Mouse (Mus musculus): Measurements from ENCODE around the gene Mapkap1. TPM values are rescaled to one million over a fixed set of nuclear protein-coding genes. Genes with fewer than 3 reads are reported as not detected.

The Mapkap1 gene
- polyA plus RNA-seq, 1 experiment, result 43.7 TPM

DNA sequence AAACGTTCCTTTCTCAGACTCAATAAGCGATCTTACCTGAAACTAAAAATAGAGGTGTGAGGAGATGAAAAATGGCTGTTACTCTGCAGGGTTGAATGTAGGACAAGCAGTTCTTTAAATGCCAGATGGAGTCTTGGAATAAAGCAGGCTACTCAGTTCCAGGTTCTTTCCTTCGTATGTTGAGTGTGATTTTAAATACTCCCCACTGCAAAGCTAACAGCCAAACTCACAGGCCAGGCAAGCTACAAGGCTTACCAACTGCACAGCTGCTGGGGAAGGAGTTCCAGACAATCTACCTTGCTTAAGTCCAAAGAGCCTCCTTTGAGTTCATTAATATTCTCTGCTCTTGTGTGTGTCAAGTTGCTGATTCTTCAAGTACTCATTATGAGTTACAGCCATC, 32.7 kb upstream of the Mapkap1 start:
- no peak for DNase-seq
- H3K4me3 ChIP-seq (replicated peaks; ENCODE audit: extremely low read depth, low read depth, low read length), result no peak overlapping the region
- no peaks in the 10 kb centered on the region for H3K4me1 ChIP-seq (ENCODE audit: control insufficient read depth, insufficient read depth, low read length)
- 48% methylated on average over 3 of the region's 3 CpGs for WGBS
- TF ChIP-seq CTCF (IDR thresholded peaks at IDR 0.05; ENCODE audit: insufficient read depth, low read length), result no peak
- TF ChIP-seq POLR2A (IDR thresholded peaks at IDR 0.05; ENCODE audit: borderline replicate concordance, extremely low read depth, low read depth, low read length), result no peak

DNA sequence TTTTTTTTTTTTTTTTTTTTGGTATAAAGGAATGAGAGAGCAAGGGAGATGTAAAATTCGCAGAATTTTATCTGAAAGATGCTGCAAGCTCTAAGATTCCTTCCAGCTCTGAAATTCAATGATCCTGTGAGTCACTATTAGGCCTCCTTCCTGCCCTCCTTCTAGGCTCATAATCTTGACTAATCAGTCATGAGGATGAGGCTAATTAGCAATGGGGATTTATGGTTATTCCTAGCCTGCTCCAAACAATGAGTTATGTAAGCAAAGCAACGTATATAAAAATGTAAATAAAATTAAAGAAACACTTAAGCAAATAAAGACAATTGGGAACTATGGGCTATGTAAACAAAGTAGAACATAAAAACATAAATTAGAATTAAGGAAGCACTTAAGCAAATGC, 32.2 kb upstream of the Mapkap1 start:
- no peak for DNase-seq

DNA sequence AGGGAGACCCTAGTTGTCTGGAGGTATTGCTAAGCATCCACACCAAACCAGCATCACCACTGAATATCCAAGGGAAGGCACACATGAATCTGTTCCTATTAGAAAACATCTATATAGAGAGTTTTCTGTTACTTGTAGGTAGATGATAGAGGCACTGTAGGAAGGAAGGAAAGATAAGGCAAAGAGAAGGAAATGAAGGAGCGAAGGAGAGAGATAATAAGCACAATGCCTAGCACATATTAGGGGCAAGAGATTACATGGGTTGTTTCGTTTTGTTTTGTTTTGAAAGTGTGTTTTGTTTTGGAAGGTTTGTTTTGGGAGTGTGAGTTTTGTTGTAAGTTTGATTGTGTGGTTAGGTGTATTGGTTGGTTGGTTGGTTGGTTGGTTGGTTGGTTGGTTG, 27.6 kb upstream of the Mapkap1 start:
- TF ChIP-seq CTCF (IDR thresholded peaks at IDR 0.05; ENCODE audit: insufficient read depth, low read length), result no peak
- TF ChIP-seq POLR2A (IDR thresholded peaks at IDR 0.05; ENCODE audit: borderline replicate concordance, extremely low read depth, low read depth, low read length), result no peak
- WGBS, result 96% methylated on average over 2 of the region's 2 CpGs
- Histone ChIP-seq H3K4me3 (replicated peaks; ENCODE audit: extremely low read depth, low read depth, low read length) (no peak overlapping the region), H3K4me1 (ENCODE audit: control insufficient read depth, insufficient read depth, low read length) (no peaks in the 10 kb centered on the region)
- no peak for DNase-seq

More for the DNA sequence above, 32.2 kb upstream of the Mapkap1 start:
- H3K4me3 ChIP-seq (replicated peaks; ENCODE audit: extremely low read depth, low read depth, low read length), result no peak overlapping the region
- no peaks in the 10 kb centered on the region for H3K4me1 ChIP-seq (ENCODE audit: control insufficient read depth, insufficient read depth, low read length)
- WGBS, result 76% methylated on average over 2 of the region's 2 CpGs
- TF ChIP-seq POLR2A (IDR thresholded peaks at IDR 0.05; ENCODE audit: borderline replicate concordance, extremely low read depth, low read depth, low read length) (no peak), CTCF (IDR thresholded peaks at IDR 0.05; ENCODE audit: insufficient read depth, low read length) (no peak)

DNA sequence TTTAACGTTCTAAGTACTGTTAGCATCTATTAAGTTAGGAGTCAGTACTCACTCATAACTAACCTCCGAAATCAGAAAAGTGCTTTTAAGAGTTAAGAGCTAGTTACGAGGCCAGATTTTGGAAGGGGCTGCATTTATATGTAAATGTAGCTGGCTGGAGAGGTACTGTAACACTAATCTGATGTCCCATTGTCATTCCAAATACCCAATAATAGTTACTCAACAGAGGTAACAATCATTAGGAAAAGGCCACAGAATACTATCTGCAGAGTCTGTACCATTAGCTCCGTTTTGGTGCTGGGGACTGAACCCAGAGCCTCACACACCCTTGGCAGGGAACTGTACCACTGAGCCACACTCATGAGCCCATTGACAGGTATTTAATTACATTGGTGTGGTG, 7.0 kb upstream of the Mapkap1 start:
- H3K4me1 ChIP-seq (ENCODE audit: control insufficient read depth, insufficient read depth, low read length), result no peaks in the 10 kb centered on the region
- no peak overlapping the region for H3K4me3 ChIP-seq (replicated peaks; ENCODE audit: extremely low read depth, low read depth, low read length)
- WGBS, result 69% methylated on average over 4 of the region's 4 CpGs
- no peak for DNase-seq
- TF ChIP-seq CTCF (IDR thresholded peaks at IDR 0.05; ENCODE audit: insufficient read depth, low read length), result no peak

DNA sequence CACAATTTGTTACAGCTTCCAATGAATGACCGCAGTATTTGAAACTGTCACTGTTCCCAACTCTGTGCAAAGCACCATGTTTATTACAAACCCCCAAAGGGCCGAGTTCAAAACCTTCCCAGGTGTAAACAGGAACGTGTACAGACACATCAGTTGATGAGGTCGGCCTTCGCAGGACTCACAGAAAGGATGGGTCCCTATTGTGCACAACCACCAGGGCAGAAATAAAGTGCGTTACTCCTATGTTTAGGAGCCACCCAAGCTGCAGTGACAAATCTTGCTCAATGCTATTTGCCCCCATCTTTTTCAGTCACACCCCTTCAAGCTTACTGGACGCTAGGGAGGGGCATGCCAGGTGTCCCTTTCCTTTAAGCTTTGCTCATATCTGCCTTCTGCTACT, 1.0 kb downstream of the Mapkap1 start:
- H3K4me3 ChIP-seq (replicated peaks; ENCODE audit: extremely low read depth, low read depth, low read length), result peak overlapping the region; percentile 19
- no peak for TF ChIP-seq CTCF (IDR thresholded peaks at IDR 0.05; ENCODE audit: insufficient read depth, low read length)
- WGBS, result 42% methylated on average over 7 of the region's 7 CpGs
- no peak for DNase-seq
- H3K4me1 ChIP-seq (ENCODE audit: control insufficient read depth, insufficient read depth, low read length), result peaks cover 2% of the 10 kb centered on the region; the same call in 1 of the 2 replicates

DNA sequence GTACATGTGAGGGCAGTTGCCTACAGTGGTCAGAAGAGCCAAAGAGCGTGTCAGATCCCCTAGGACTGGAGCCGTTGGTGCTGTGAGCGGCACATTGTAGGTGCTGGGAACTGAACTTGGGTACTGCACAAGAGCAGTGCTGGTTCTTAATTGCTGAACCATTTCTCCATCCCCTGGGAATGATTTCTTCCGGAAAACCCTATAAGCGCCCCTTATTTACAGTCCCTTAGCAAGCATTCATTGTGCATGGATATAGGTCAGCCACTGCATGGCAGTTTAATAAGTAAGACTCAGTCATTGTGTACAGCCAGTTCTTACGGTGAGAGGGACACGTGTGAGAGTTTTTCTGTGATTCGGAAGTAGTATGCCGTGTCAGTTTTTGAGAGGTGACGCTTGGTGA, 1.8 kb downstream of the Mapkap1 start:
- Histone ChIP-seq H3K4me1 (ENCODE audit: control insufficient read depth, insufficient read depth, low read length) (peaks cover 2% of the 10 kb centered on the region; the same call in 1 of the 2 replicates), H3K4me3 (replicated peaks; ENCODE audit: extremely low read depth, low read depth, low read length) (no peak overlapping the region)
- TF ChIP-seq POLR2A (IDR thresholded peaks at IDR 0.05; ENCODE audit: borderline replicate concordance, extremely low read depth, low read depth, low read length) (no peak), CTCF (IDR thresholded peaks at IDR 0.05; ENCODE audit: insufficient read depth, low read length) (no peak)
- WGBS, result 92% methylated on average over 10 of the region's 10 CpGs
- no peak for DNase-seq

DNA sequence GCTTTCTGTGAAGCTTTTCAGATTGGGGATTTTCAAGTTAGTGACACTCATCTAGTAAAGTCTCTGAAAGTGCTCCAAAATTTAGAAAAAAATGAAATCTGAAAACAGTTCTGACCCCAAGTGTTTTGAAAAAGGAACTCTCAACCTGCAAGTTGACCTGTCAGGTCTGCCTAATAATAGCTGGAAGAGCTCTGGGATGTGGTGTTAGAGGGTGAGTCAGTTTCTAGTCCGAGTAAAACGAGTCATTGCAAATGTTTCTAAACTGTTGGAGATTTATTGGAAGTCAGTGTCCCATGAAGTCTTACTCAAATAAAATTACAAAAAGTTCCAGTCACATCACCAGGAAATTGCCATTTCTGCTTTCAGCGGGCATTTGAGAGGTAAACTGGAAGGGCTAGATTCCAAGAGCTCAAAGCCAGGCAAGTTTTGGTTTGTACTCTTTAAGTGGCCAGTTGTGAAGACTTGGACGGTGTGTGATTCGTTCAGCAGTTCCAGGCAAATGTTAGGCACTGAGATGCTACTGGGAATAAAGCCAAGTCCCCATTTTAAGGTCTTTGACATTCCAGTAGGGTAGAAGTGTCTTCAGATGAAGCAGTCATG, 3.3 kb downstream of the Mapkap1 start:
- no peak for TF ChIP-seq POLR2A (IDR thresholded peaks at IDR 0.05; ENCODE audit: borderline replicate concordance, extremely low read depth, low read depth, low read length)
- no peak for TF ChIP-seq CTCF (IDR thresholded peaks at IDR 0.05; ENCODE audit: insufficient read depth, low read length)
- Histone ChIP-seq H3K4me3 (replicated peaks; ENCODE audit: extremely low read depth, low read depth, low read length) (no peak overlapping the region), H3K4me1 (ENCODE audit: control insufficient read depth, insufficient read depth, low read length) (peaks cover 2% of the 10 kb centered on the region; the same call in 1 of the 2 replicates)
- no peak for DNase-seq
- 47% methylated on average over 5 of the region's 5 CpGs for WGBS

DNA sequence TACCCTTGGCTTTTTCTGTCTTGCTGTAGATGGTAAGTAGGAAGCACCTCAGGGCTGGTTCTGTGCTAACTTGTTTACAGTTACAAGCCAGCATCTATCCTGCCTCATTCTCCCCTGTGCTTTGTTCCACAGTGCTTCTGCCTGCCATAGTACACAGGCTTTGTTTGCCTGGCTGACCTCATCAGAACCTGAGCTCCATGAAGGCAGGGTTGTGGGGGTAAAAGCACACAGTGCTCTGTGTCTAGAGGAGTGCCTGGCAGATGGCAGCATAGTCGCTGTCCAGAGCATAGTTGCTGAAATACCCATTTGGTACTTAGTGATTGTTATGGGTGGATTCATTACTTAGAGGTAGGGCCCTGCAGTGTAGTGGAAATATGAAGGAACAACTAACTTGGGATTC, 13.7 kb downstream of the Mapkap1 start:
- Histone ChIP-seq H3K4me3 (replicated peaks; ENCODE audit: extremely low read depth, low read depth, low read length) (no peak overlapping the region), H3K4me1 (ENCODE audit: control insufficient read depth, insufficient read depth, low read length) (no peaks in the 10 kb centered on the region; the same call in 1 of the 2 replicates)
- no peak for DNase-seq
- WGBS, result 64% methylated on average over 1 of the region's 1 CpGs
- TF ChIP-seq POLR2A (IDR thresholded peaks at IDR 0.05; ENCODE audit: borderline replicate concordance, extremely low read depth, low read depth, low read length) (no peak), CTCF (IDR thresholded peaks at IDR 0.05; ENCODE audit: insufficient read depth, low read length) (no peak)

DNA sequence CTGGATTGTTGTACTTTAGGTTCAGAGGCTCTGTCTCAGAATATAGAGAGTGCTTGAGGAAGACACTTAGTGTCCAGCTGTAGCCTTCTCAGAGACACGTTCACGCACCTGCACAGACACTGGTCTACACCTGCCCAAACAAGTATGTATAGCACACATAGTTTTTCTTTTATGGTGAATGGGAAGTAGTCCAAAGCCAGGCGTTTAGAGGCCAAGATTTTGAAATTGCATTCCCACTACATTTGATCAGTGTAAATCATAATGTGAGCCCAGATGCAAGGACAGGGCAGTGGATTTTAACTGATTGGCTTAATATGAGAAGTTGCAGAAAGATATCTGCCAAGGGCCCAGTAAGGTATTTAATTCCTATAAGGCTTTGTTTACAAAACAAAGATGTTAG, 17.6 kb downstream of the Mapkap1 start:
- Histone ChIP-seq H3K4me1 (ENCODE audit: control insufficient read depth, insufficient read depth, low read length) (no peaks in the 10 kb centered on the region; the same call in 1 of the 2 replicates), H3K4me3 (replicated peaks; ENCODE audit: extremely low read depth, low read depth, low read length) (no peak overlapping the region)
- TF ChIP-seq CTCF (IDR thresholded peaks at IDR 0.05; ENCODE audit: insufficient read depth, low read length), result no peak
- TF ChIP-seq POLR2A (IDR thresholded peaks at IDR 0.05; ENCODE audit: borderline replicate concordance, extremely low read depth, low read depth, low read length), result no peak
- WGBS, result 72% methylated on average over 3 of the region's 3 CpGs
- DNase-seq, result no peak

DNA sequence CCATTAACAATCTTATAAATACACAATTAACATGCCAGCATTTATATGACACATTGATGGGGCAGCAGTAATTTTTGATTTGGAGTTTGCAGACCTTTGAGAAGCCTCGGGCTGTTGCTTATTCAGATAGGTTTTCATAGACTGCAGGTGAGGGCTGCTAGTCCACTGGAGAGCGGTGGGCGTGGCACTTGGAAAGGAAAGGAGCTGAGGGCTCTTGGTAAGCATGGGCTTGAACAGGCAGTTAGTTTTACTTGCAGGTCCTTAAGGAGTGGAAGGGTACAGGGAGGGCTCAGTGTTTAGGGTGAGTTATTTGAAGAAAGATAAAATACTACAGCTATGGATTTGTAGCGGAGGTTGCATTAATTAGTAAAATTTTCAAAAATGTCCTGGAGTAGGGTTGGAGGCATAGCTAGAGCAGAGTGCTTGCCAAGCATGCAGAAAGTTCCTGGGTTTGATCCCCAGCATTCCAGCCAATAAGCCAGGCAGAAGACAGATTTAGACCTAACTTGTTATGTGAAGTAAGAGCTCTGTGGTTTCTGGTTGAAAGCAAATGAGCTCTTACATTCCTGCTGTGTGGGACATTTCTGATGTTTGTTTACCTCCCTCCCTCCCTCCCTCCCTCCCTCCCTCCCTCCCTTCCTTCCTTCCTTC, 19.1 kb downstream of the Mapkap1 start:
- peak; percentile 25 for DNase-seq
- Histone ChIP-seq H3K4me1 (ENCODE audit: control insufficient read depth, insufficient read depth, low read length) (no peaks in the 10 kb centered on the region; the same call in 1 of the 2 replicates), H3K4me3 (replicated peaks; ENCODE audit: extremely low read depth, low read depth, low read length) (no peak overlapping the region)
- WGBS, result 74% methylated on average over 4 of the region's 4 CpGs
- no peak for TF ChIP-seq CTCF (IDR thresholded peaks at IDR 0.05; ENCODE audit: insufficient read depth, low read length)
- TF ChIP-seq POLR2A (IDR thresholded peaks at IDR 0.05; ENCODE audit: borderline replicate concordance, extremely low read depth, low read depth, low read length), result no peak
